8 mouse cellular contexts compared by ENCODE assay signal in the genomic region with DNA sequence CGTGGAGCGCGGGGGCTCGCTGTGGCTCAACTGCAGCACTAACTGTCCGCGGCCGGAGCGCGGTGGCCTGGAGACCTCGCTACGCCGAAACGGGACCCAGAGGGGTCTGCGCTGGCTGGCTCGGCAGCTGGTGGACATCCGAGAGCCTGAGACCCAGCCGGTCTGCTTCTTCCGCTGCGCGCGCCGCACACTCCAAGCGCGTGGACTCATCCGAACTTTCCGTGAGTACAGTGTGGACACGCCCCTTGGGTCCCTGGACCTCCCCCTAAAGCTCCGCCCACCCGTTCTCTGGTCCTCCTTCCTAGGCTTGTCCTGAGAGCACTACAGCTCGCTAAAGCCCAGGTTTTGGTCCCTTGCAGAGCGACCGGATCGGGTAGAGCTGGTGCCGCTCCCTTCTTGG. TPM values are rescaled to one million over a fixed set of nuclear protein-coding genes. Genes with fewer than 3 reads are reported as not detected.
DNase-seq lines count a peak whose midpoint lies in the region; ATAC-seq and TF ChIP-seq lines count a peak whose summit lies in the region.

No protein-coding gene starts in this region.

- peak overlapping the region; percentile 19 for H3ac ChIP-seq in myocyte (ENCODE audit: control insufficient read depth, insufficient read length)

- peak overlapping the region; percentile 99 for H3K4me2 ChIP-seq in liver, embryonic 12.5 days
- peak overlapping the region; percentile 100 for H3K4me2 ChIP-seq in myocyte (ENCODE audit: low read depth)

- under 1% methylated on average over 34 of the region's 34 CpGs for WGBS in embryonic facial prominence, embryonic 10.5 days
- WGBS in liver, embryonic 12.5 days (ENCODE audit: insufficient replicate concordance), result under 1% methylated on average over 34 of the region's 34 CpGs

- DNase-seq in 3T3-L1 (ENCODE audit: low read depth, low spot score) (peak; percentile 94), Patski (ENCODE audit: low read depth, low spot score) (peak; percentile 48)
- peak; percentile 83 for DNase-seq in embryonic facial prominence, embryonic 10.5 days (ENCODE audit: low spot score)
- DNase-seq in heart, adult 9 months (ENCODE audit: low spot score in 2 of 2), result peak; percentile 81 to 88
- DNase-seq in kidney, adult 9 months, result peak; percentile 94
- peak; percentile 91 for DNase-seq in testis, postnatal 10 days (ENCODE audit: low spot score)

- H3K9ac ChIP-seq in liver, embryonic 12.5 days, result peak overlapping the region; percentile 70

- in situ Hi-C loops in Patski (cut with MboI; ENCODE audit: low pct_unique_long_range_greater_than_20kb), result loop anchor here (5.0 kb wide), 2 partner anchors 39 to 99 kb away; partner anchors contain the start of genes Fdx1l, Gm49373 and Tyk2

- no peaks in the 10 kb centered on the region for H3K27me3 ChIP-seq in Patski
- H3K27me3 ChIP-seq in embryonic facial prominence, embryonic 10.5 days (replicated peaks; ENCODE audit: low read depth, poor library complexity, severe bottlenecking), result peaks cover 100% of the 10 kb centered on the region
- peaks cover 66% of the 10 kb centered on the region for H3K27me3 ChIP-seq in liver, embryonic 12.5 days (replicated peaks)
- H3K27me3 ChIP-seq in myocyte (ENCODE audit: control insufficient read depth, insufficient read depth, insufficient read length), result peaks cover 33% of the 10 kb centered on the region

- CTCF ChIA-PET in Patski (lab: Charles Lee), result interaction anchor here (1.5 kb wide), 1 partner anchor 104 kb away, joined by 6 read pairs; no protein-coding TSS in a partner anchor

- peaks cover 85% of the 10 kb centered on the region for H3K4me1 ChIP-seq in embryonic facial prominence, embryonic 10.5 days
- peaks cover 89% of the 10 kb centered on the region for H3K4me1 ChIP-seq in liver, embryonic 12.5 days

- no peaks in the 10 kb centered on the region for H3K79me2 ChIP-seq in myocyte (ENCODE audit: control insufficient read depth, insufficient read depth)

- TF ChIP-seq POLR2A in myocyte (IDR thresholded peaks at IDR 0.05; ENCODE audit: insufficient read length, low read depth), result peak; percentile 50

- H3K9me3 ChIP-seq in embryonic facial prominence, embryonic 10.5 days, result no peaks in the 10 kb centered on the region
- no peaks in the 10 kb centered on the region for H3K9me3 ChIP-seq in liver, embryonic 12.5 days (replicated peaks)

- peak; percentile 55 for ATAC-seq in Patski
- peak; percentile 51 for ATAC-seq in liver, embryonic 12.5 days

- POLR2A ChIA-PET in Patski (lab: Charles Lee), result interaction anchor here (0.6 to 1.0 kb wide), 2 partner anchors 33 to 82 kb away, joined by 3 read pairs; no protein-coding TSS in a partner anchor

- peak overlapping the region; percentile 57 for H3K4me3 ChIP-seq in embryonic facial prominence, embryonic 10.5 days
- H3K4me3 ChIP-seq in liver, embryonic 12.5 days, result peak overlapping the region; percentile 74
- H3K4me3 ChIP-seq in myocyte, result peak overlapping the region; percentile 45

- TF ChIP-seq CTCF in Patski (IDR thresholded peaks at IDR 0.05), result no peak

- H3K27ac ChIP-seq in embryonic facial prominence, embryonic 10.5 days (replicated peaks), result no peak overlapping the region
- H3K27ac ChIP-seq in liver, embryonic 12.5 days, result no peak overlapping the region

- no peaks in the 10 kb centered on the region for H3K36me3 ChIP-seq in embryonic facial prominence, embryonic 10.5 days (replicated peaks)
- peaks cover under 1% of the 10 kb centered on the region; the same call in 1 of the 2 replicates for H3K36me3 ChIP-seq in liver, embryonic 12.5 days
- H3K36me3 ChIP-seq in myocyte (ENCODE audit: control insufficient read depth, insufficient read depth), result no peaks in the 10 kb centered on the region

TF ChIP-seq in myocyte, 11 proteins besides CTCF, POLR2A, EP300 and RAD21:
- TF ChIP-seq POLR2AphosphoS2 (IDR thresholded peaks at IDR 0.05; ENCODE audit: insufficient read length, low read depth) (no peak), USF1 (IDR thresholded peaks at IDR 0.05; ENCODE audit: low read depth) (no peak), TCF3 (IDR thresholded peaks at IDR 0.05; ENCODE audit: insufficient read length, low read depth) (no peak), MYOD1 (IDR thresholded peaks at IDR 0.05; ENCODE audit: control insufficient read depth in 1 of 3, insufficient read length in 2 of 3, low read depth in 2 of 3) (no peak), MAX (IDR thresholded peaks at IDR 0.05; ENCODE audit: low read depth) (no peak), REST (IDR thresholded peaks at IDR 0.05; ENCODE audit: insufficient read depth, insufficient read length) (no peak), MYOG (IDR thresholded peaks at IDR 0.05; ENCODE audit: control insufficient read depth in 1 of 3, insufficient read depth in 1 of 3, insufficient read length in 2 of 3, low read depth in 2 of 3) (no peak), SRF (IDR thresholded peaks at IDR 0.05; ENCODE audit: control insufficient read depth, insufficient read length, low read depth) (no peak), E2F4 (IDR thresholded peaks at IDR 0.05; ENCODE audit: insufficient read depth) (no peak), CEBPB (IDR thresholded peaks at IDR 0.05; ENCODE audit: insufficient read depth, poor library complexity, severe bottlenecking) (no peak), TCF12 (IDR thresholded peaks at IDR 0.05; ENCODE audit: insufficient read depth, poor library complexity, severe bottlenecking) (no peak)

RNA-seq across cellular contexts. Expression of gene Icam5, which starts 1.3 kb away (rescaled TPM):
- polyA plus RNA-seq in Patski (2021) (1.1 TPM), myocyte (2012; fragmentation: generic; extraction: Trizol) (0.25 TPM)
- polyA plus RNA-seq in embryonic facial prominence, embryonic 10.5 days (2016; fragmentation: Nextera tagmentation; extraction: Ambion mirVana), result not detected in 2 replicates
- polyA plus RNA-seq in liver, embryonic 12.5 days (2016; fragmentation: Nextera tagmentation; extraction: Ambion mirVana), result 0.42 and 0.45 TPM in 2 replicates

RNA-seq across cellular contexts. Expression of gene Icam4, which starts 4.0 kb away (rescaled TPM):
- 0.99 TPM for polyA plus RNA-seq in Patski (2021)
- 3.8 and 5.1 TPM in 2 replicates for polyA plus RNA-seq in embryonic facial prominence, embryonic 10.5 days (2016; fragmentation: Nextera tagmentation; extraction: Ambion mirVana)
- 231 and 238 TPM in 2 replicates for polyA plus RNA-seq in liver, embryonic 12.5 days (2016; fragmentation: Nextera tagmentation; extraction: Ambion mirVana)
- 0.73 TPM for polyA plus RNA-seq in myocyte (2012; fragmentation: generic; extraction: Trizol)

RNA-seq across cellular contexts. Expression of gene Icam1, which starts 17.4 kb away (rescaled TPM):
- 0.06 TPM for polyA plus RNA-seq in Patski (2021)
- polyA plus RNA-seq in embryonic facial prominence, embryonic 10.5 days (2016; fragmentation: Nextera tagmentation; extraction: Ambion mirVana), result 5.9 and 6.0 TPM in 2 replicates
- 9.9 TPM in 2 replicates for polyA plus RNA-seq in liver, embryonic 12.5 days (2016; fragmentation: Nextera tagmentation; extraction: Ambion mirVana)
- 0.06 TPM for polyA plus RNA-seq in myocyte (2012; fragmentation: generic; extraction: Trizol)

RNA-seq across cellular contexts. Expression of gene Mrpl4, which starts 30.6 kb away (rescaled TPM):
- polyA plus RNA-seq in Patski (2021), result 89.1 TPM
- 154 and 161 TPM in 2 replicates for polyA plus RNA-seq in embryonic facial prominence, embryonic 10.5 days (2016; fragmentation: Nextera tagmentation; extraction: Ambion mirVana)
- polyA plus RNA-seq in liver, embryonic 12.5 days (2016; fragmentation: Nextera tagmentation; extraction: Ambion mirVana), result 89.3 and 91.4 TPM in 2 replicates
- 110 TPM for polyA plus RNA-seq in myocyte (2012; fragmentation: generic; extraction: Trizol)

RNA-seq across cellular contexts. Expression of gene Zglp1, which starts 33.8 kb away (rescaled TPM):
- polyA plus RNA-seq in Patski (2021), result 0.10 TPM
- polyA plus RNA-seq in embryonic facial prominence, embryonic 10.5 days (2016; fragmentation: Nextera tagmentation; extraction: Ambion mirVana), result 0.70 and 1.8 TPM in 2 replicates
- 0.62 TPM in 1 of 2 replicates, not detected in the other for polyA plus RNA-seq in liver, embryonic 12.5 days (2016; fragmentation: Nextera tagmentation; extraction: Ambion mirVana)
- 0.26 TPM for polyA plus RNA-seq in myocyte (2012; fragmentation: generic; extraction: Trizol)

Comparison
In these comparisons a context has a peak if more than half of its experiments do, and no peak if none do; other contexts are left out.
1. RNA of gene Icam4, which starts 4.0 kb away (polyA plus RNA-seq): 231 to 238 TPM in liver, embryonic 12.5 days; 3.8 to 5.1 TPM in embryonic facial prominence, embryonic 10.5 days, 0.99 TPM in Patski (single experiment) and 0.73 TPM in myocyte (single experiment); every median in the first group is over 10 times any median in the second.
2. Peak in every context shown above with its lines, with median percentiles within 50 percentile points of each other: DNase-seq and H3K4me3 ChIP-seq.